Mouse (Mus musculus): ENCODE results near the gene Arl4c.

- TF ChIP-seq CTCF (IDR thresholded peaks at IDR 0.05; ENCODE audit: insufficient read depth, low read depth, low read length) (peak; percentile 93), POLR2A (IDR thresholded peaks at IDR 0.05; ENCODE audit: insufficient read depth, low read depth, low read length) (no peak)
Measured at GRCm38 (mm10) chr1:88705799-88706198, 3.8 kb upstream of the Arl4c start.

Measured in olfactory bulb, adult 2 months (tissue).